Mouse (Mus musculus) hindbrain, embryonic 12.5 days (tissue): ENCODE results near the gene Slc17a2. TPM values are rescaled to one million over a fixed set of nuclear protein-coding genes. Genes with fewer than 3 reads are reported as not detected.

Source experiments
- ATAC-seq: fragments of 200-750 bp; cut with Nextera tagmentation; 2 replicates; pipeline ENCODE4 v1.8.0; 2017; ENCODE audit warnings: moderate TSS enrichment; ENCODE audit not compliant: low FRiP score
- H3K27ac ChIP-seq: fragments of 300-500 bp; sonication (generic); 2 replicates; pipeline ENCODE4 v1.5.1; 2016; ENCODE audit warnings: mild to moderate bottlenecking
- H3K27me3 ChIP-seq: fragments of 300-500 bp; sonication (generic); 2 replicates; pipeline ENCODE4 v1.6.1; 2016; ENCODE audit warnings: mild to moderate bottlenecking
- H3K36me3 ChIP-seq: fragments of 300-500 bp; sonication (generic); 2 replicates; pipeline ENCODE4 v1.6.1; 2016; ENCODE audit warnings: mild to moderate bottlenecking
- H3K4me1 ChIP-seq: fragments of 300-500 bp; sonication (generic); 2 replicates; pipeline ENCODE4 v1.6.1; 2016
- H3K4me2 ChIP-seq: fragments of 300-500 bp; sonication (generic); replicated peaks from 2 replicates; pipeline ENCODE4 v1.6.1; 2016; ENCODE audit warnings: mild to moderate bottlenecking
- H3K4me3 ChIP-seq: fragments of 300-500 bp; sonication (generic); 2 replicates; pipeline ENCODE4 v1.5.1; 2016; ENCODE audit warnings: mild to moderate bottlenecking
- H3K9ac ChIP-seq: fragments of 300-500 bp; sonication (generic); 2 replicates; pipeline ENCODE4 v1.6.1; 2016; ENCODE audit warnings: mild to moderate bottlenecking, moderate library complexity
- H3K9me3 ChIP-seq: fragments of 300-500 bp; sonication (generic); replicated peaks from 2 replicates; pipeline ENCODE4 v1.6.1; 2016; ENCODE audit warnings: mild to moderate bottlenecking
- WGBS: fragments of 180-500 bp; shearing (Covaris S2); methylation state at CpG from one replicate; pipeline ENCODE4 v1.1.7; 2016; 5-methylcytosine and 5-hydroxymethylcytosine counted together
- polyA plus RNA-seq: library from polyadenylated mRNA; unstranded; fragments of >200 nt; fragmentation: Nextera tagmentation; extraction: Ambion mirVana; gene quantifications from 2 replicates; pipeline ENCODE4 v1.2.1, GENCODE M21; 2016

Gene Slc17a2
- polyA plus RNA-seq, 1 experiment from 2014 or later = not detected

DNA sequence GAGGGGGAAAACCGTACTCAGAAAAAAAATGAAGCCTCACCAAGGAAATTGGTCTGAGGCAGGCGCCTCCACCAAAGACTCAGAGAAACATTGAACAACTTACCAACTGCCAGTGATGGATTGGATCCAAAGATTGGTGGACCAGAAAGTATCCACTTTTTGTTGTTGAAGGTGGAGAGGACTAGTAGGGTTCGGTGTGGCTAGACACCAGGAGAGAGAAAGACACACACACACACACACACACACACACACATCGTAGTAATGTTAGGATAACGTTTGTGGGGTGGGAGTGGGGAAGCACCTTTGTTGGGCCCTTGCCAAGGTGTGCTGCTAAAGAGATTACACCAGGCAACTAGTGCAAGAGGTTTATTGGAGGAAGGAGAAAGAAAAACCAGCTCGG, 60.2 kb downstream of the Slc17a2 start:
- no peaks in the 10 kb centered on the region for H3K9me3 ChIP-seq
- H3K4me3 ChIP-seq = no peak overlapping the region
- no peak overlapping the region for H3K27ac ChIP-seq
- WGBS = 92% methylated on average over 6 of the region's 6 CpGs
- H3K9ac ChIP-seq = no peak overlapping the region
- no peak for ATAC-seq
- H3K4me2 ChIP-seq = no peak overlapping the region
- H3K4me1 ChIP-seq = no peaks in the 10 kb centered on the region
- H3K27me3 ChIP-seq = no peaks in the 10 kb centered on the region
- no peaks in the 10 kb centered on the region for H3K36me3 ChIP-seq

DNA sequence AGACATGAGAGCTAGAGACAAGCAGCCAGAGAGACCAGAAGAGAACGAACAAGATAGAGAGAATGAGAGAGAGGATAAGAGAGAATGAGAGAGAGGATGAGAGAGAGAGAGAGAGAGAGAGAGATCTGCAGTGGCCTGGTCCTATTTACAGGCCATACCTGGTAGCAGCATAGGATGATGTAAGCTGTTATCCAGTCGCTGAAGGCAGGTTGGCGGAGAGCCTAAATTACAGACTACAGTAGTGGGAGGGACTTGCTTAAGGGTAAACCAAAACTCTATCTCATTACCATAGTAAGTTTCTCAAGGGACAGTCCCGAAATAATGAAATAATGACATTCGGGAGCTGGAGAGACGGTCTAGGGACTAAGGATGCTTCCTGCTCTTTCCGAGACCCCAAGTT, 60.6 kb downstream of the Slc17a2 start, which contains the start of gene Slc17a1:
Gene Slc17a1, plus strand, starts transcription at position 346 of the 400 bp plus-strand sequence.
- no peaks in the 10 kb centered on the region for H3K36me3 ChIP-seq
- H3K4me3 ChIP-seq = no peak within 1 kb of the TSS
- H3K4me1 ChIP-seq = no peaks in the 10 kb centered on the region
- H3K9ac ChIP-seq = no peak within 1 kb of the TSS
- no peaks in the 10 kb centered on the region for H3K9me3 ChIP-seq
- H3K27ac ChIP-seq = no peak within 1 kb of the TSS
- H3K4me2 ChIP-seq = no peak within 1 kb of the TSS
- no peak for ATAC-seq
- WGBS = 92% methylated on average over 7 of the region's 7 CpGs
- H3K27me3 ChIP-seq = no peaks in the 10 kb centered on the region

DNA sequence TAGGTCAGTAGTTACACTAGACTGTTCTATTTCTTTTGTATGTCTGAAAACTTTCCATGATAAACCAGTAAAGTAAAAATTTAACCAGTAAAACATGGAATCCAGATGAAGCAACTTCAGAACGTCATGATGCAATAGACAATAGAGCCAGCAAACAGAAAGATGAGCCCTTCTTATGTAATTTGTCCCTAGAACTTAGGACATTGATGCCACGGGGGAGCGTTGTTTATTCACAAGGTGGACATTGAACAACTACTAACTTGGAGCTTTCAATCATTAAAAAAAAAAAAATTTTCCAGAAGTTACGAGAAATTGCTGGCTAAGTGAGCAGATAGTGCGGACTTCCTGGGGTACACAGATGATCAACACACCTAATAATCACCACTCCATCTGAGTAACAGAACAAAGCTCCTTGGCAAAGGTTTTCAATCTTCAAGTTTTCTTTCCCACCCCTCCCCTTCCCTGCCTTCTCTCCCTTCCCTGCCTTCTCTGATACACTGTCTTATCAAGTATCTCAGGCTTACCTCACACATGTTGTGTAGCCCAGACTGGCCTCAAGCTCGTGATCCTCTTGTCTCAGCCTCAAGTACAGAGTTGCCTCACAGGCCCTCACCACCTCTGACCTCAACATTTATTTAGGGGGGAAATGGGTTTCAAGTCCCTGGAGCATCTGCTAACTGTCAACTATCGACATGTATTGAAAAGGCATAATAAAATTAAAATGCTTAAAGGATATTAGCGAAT, 62.2 kb downstream of the Slc17a2 start:
- no peaks in the 10 kb centered on the region for H3K27me3 ChIP-seq
- no peak overlapping the region for H3K4me3 ChIP-seq
- no peak for ATAC-seq
- no peak overlapping the region for H3K4me2 ChIP-seq
- no peak overlapping the region for H3K9ac ChIP-seq
- no peaks in the 10 kb centered on the region for H3K4me1 ChIP-seq
- H3K36me3 ChIP-seq = no peaks in the 10 kb centered on the region
- WGBS = 88% methylated on average over 8 of the region's 8 CpGs
- H3K27ac ChIP-seq = no peak overlapping the region
- no peaks in the 10 kb centered on the region for H3K9me3 ChIP-seq

DNA sequence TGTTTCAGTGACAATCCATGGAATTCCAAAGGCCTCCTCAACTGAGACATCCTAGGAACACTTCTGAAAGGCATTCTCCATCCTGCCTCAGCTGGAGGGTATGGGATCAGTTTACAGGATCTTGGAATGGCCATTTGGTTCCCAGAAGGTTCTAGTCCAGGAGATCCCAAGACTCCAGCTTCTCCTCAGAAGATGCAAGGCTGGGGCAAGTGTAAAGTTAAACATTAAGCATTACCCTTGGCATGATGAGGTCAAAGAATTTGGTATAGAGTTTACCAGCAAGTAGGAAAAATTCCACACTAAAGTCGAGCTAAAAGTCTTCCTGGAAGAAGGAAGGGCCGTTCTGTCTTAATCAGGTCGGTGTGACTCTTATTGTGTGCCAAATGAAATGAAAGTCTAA, 63.2 kb downstream of the Slc17a2 start:
- ATAC-seq = no peak
- Histone ChIP-seq H3K4me2 (no peak overlapping the region), H3K9me3 (no peaks in the 10 kb centered on the region), H3K27ac (no peak overlapping the region), H3K27me3 (no peaks in the 10 kb centered on the region), H3K4me3 (no peak overlapping the region), H3K9ac (no peak overlapping the region), H3K4me1 (no peaks in the 10 kb centered on the region), H3K36me3 (no peaks in the 10 kb centered on the region)
- WGBS = 89% methylated on average over 3 of the region's 3 CpGs

DNA sequence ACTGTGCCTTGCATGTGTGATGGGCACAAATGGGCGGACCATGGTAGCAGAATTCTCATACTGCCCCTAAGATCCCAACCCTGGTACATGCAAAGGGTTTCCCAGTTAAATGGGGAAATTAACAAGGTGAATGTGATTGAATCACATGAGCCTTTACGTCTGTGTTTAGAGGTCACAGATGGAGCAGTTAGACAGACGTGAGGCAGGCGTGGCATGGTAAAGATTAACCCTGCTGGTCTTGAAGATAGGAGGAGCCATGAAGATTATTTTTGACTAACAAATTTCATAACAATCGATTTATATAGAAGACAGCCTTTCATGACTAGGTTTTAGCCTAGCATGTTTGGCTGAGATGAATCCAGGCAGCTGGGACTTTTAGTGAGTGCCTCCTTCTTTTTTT, 66.3 kb downstream of the Slc17a2 start:
- no peaks in the 10 kb centered on the region for H3K36me3 ChIP-seq
- no peak overlapping the region for H3K4me3 ChIP-seq
- no peak overlapping the region for H3K27ac ChIP-seq
- 83% methylated on average over 5 of the region's 5 CpGs for WGBS
- no peaks in the 10 kb centered on the region for H3K9me3 ChIP-seq
- H3K4me1 ChIP-seq = no peaks in the 10 kb centered on the region
- H3K27me3 ChIP-seq = no peaks in the 10 kb centered on the region
- no peak overlapping the region for H3K4me2 ChIP-seq
- no peak overlapping the region for H3K9ac ChIP-seq
- ATAC-seq = no peak

Other genes with a start within 250 kb of the Slc17a2 start
- 4.4 and 5.6 TPM in 2 replicates for gene Hist1h3e, start 244.6 kb upstream of the Slc17a2 start, polyA plus RNA-seq
- gene Hist1h2ae, start 235.8 kb upstream of the Slc17a2 start, polyA plus RNA-seq = 67.4 and 81.6 TPM in 2 replicates
- gene Hist1h2bg, start 235.6 kb upstream of the Slc17a2 start, polyA plus RNA-seq = 4.8 and 7.1 TPM in 2 replicates
- gene Hist1h2bf, start 232.8 kb upstream of the Slc17a2 start, polyA plus RNA-seq = 4.4 and 7.2 TPM in 2 replicates
- gene Hist1h2ad, start 232.6 kb upstream of the Slc17a2 start, polyA plus RNA-seq = 0.46 and 2.5 TPM in 2 replicates
- 2.2 and 4.8 TPM in 2 replicates for gene Hist1h3d, start 231.2 kb upstream of the Slc17a2 start, polyA plus RNA-seq
- 66.9 and 82.3 TPM in 2 replicates for gene Hist1h4d, start 225.4 kb upstream of the Slc17a2 start, polyA plus RNA-seq
- gene Hist1h2be, start 185.9 kb upstream of the Slc17a2 start, polyA plus RNA-seq = 1.9 and 2.2 TPM in 2 replicates
- 17.0 and 18.8 TPM in 2 replicates for gene Hist1h1e, start 184.4 kb upstream of the Slc17a2 start, polyA plus RNA-seq
- 0.72 and 0.93 TPM in 2 replicates for gene Hist1h2ac, start 123.0 kb upstream of the Slc17a2 start, polyA plus RNA-seq
- 25.1 and 26.1 TPM in 2 replicates for gene Hist1h2bc, start 122.8 kb upstream of the Slc17a2 start, polyA plus RNA-seq
- not detected in 2 replicates for gene Hist1h1t, start 111.2 kb upstream of the Slc17a2 start, polyA plus RNA-seq
- 3.6 and 4.2 TPM in 2 replicates for gene Hist1h4c, start 108.5 kb upstream of the Slc17a2 start, polyA plus RNA-seq
- 4.9 and 5.2 TPM in 2 replicates for gene Hfe, start 96.1 kb upstream of the Slc17a2 start, polyA plus RNA-seq
- gene Hist1h1c, start 68.2 kb upstream of the Slc17a2 start, polyA plus RNA-seq = 15.0 and 15.4 TPM in 2 replicates
- 9.7 and 11.6 TPM in 2 replicates for gene Hist1h3c, start 61.4 kb upstream of the Slc17a2 start, polyA plus RNA-seq
- 2.2 and 2.9 TPM in 2 replicates for gene Hist1h2bb, start 60.3 kb upstream of the Slc17a2 start, polyA plus RNA-seq
- gene Hist1h2ab, start 55.9 kb upstream of the Slc17a2 start, polyA plus RNA-seq = 22.4 and 45.2 TPM in 2 replicates
- gene Hist1h3b, start 54.7 kb upstream of the Slc17a2 start, polyA plus RNA-seq = 4.5 and 11.1 TPM in 2 replicates
- 5.0 and 5.5 TPM in 2 replicates for gene Hist1h4b, start 50.0 kb upstream of the Slc17a2 start, polyA plus RNA-seq
- 0.72 TPM in 1 of 2 replicates, not detected in the other for gene Hist1h4a, start 45.8 kb upstream of the Slc17a2 start, polyA plus RNA-seq
- gene Hist1h3a, start 44.6 kb upstream of the Slc17a2 start, polyA plus RNA-seq = 3.3 and 6.1 TPM in 2 replicates
- 2.4 and 2.7 TPM in 2 replicates for gene Hist1h1a, start 43.3 kb upstream of the Slc17a2 start, polyA plus RNA-seq
- not detected in 2 replicates for gene Trim38, start 37.1 kb upstream of the Slc17a2 start, polyA plus RNA-seq
- not detected in 2 replicates for gene Slc17a3, start 32.4 kb downstream of the Slc17a2 start, polyA plus RNA-seq
- not detected in 2 replicates for gene Slc17a1, start 60.8 kb downstream of the Slc17a2 start, polyA plus RNA-seq
- 0.09 TPM in 1 of 2 replicates, not detected in the other for gene Slc17a4, start 108.0 kb downstream of the Slc17a2 start, polyA plus RNA-seq
- not detected in 2 replicates for gene Hist1h2ba, start 127.2 kb downstream of the Slc17a2 start, polyA plus RNA-seq
- not detected in 2 replicates for gene Hist1h2aa, start 127.5 kb downstream of the Slc17a2 start, polyA plus RNA-seq
- 0.14 TPM in 1 of 2 replicates, not detected in the other for gene Scgn, start 184.2 kb downstream of the Slc17a2 start, polyA plus RNA-seq